Comparison of ENCODE assay signal across 45 mouse cellular contexts in genomic region chr15:82322195-82322594, GRCm38 (mm10). TPM values are rescaled to one million over a fixed set of nuclear protein-coding genes. Genes with fewer than 3 reads are reported as not detected.
"Had no signal": no experiment of that assay in that cellular context is flagged by ENCODE, and none has a peak within 500 bp of the region (broad histone marks: within the 10 kb centered on the region; RNA-seq: fewer than 3 reads in every experiment).

No protein-coding gene starts in this region.

- H3K27me3 ChIP-seq: heart, embryonic 13.5 days; heart, embryonic 15.5 days; hindbrain, embryonic 12.5 days; hindbrain, embryonic 13.5 days; hindbrain, embryonic 15.5 days; intestine, embryonic 15.5 days; kidney, embryonic 15.5 days had no signal

- DNase-seq: heart, postnatal 10 days; heart, postnatal 14 days; heart, postnatal 36 days; heart, postnatal 4 days; kidney, adult 11 months; kidney, adult 18-20 months; kidney, adult 2 months; kidney, adult 8-10 months; kidney, adult 9 months; kidney, postnatal 10 days; kidney, postnatal 14 days; kidney, postnatal 25 days; kidney, postnatal 36 days; kidney, postnatal 4 days; layer of hippocampus, adult 9-11 months; layer of hippocampus, postnatal 36 days had no signal

- H3K4me2 ChIP-seq: heart, embryonic 11.5 days; heart, embryonic 12.5 days; heart, embryonic 13.5 days; heart, embryonic 15.5 days; hindbrain, embryonic 12.5 days; hindbrain, embryonic 13.5 days; hindbrain, embryonic 14.5 days; hindbrain, embryonic 15.5 days; intestine, embryonic 15.5 days; kidney, embryonic 15.5 days had no signal

- ATAC-seq: hindbrain, embryonic 16.5 days; hindbrain, postnatal 0 days; inflammation-experienced regulatory T-cells, adult 6 months; intestine, embryonic 15.5 days; intestine, embryonic 16.5 days; intestine, postnatal 0 days had no signal

- H3K36me3 ChIP-seq: heart, embryonic 10.5 days; heart, embryonic 12.5 days; heart, embryonic 13.5 days; heart, embryonic 15.5 days; hindbrain, embryonic 10.5 days; hindbrain, embryonic 12.5 days; hindbrain, embryonic 13.5 days; hindbrain, embryonic 15.5 days; intestine, embryonic 15.5 days; kidney, embryonic 15.5 days had no signal

- H3K4me3 ChIP-seq: heart, embryonic 10.5 days; heart, embryonic 12.5 days; heart, embryonic 13.5 days; heart, embryonic 15.5 days; hindbrain, embryonic 10.5 days; hindbrain, embryonic 12.5 days; hindbrain, embryonic 13.5 days; hindbrain, embryonic 15.5 days; intestine, embryonic 15.5 days; kidney, embryonic 15.5 days; layer of hippocampus, adult 2 months; left cerebral cortex, adult 2 months had no signal

- H3K9ac ChIP-seq: heart, embryonic 12.5 days; heart, embryonic 13.5 days; heart, embryonic 15.5 days; hindbrain, embryonic 12.5 days; hindbrain, embryonic 13.5 days; hindbrain, embryonic 14.5 days; hindbrain, embryonic 15.5 days; intestine, embryonic 15.5 days; kidney, embryonic 15.5 days had no signal

- H3K4me1 ChIP-seq: heart, embryonic 10.5 days; heart, embryonic 12.5 days; heart, embryonic 13.5 days; heart, embryonic 15.5 days; hindbrain, embryonic 15.5 days had no signal

- H3K9me3 ChIP-seq: heart, embryonic 10.5 days; heart, embryonic 12.5 days; heart, embryonic 13.5 days; heart, embryonic 15.5 days; hindbrain, embryonic 10.5 days; hindbrain, embryonic 12.5 days; hindbrain, embryonic 13.5 days; hindbrain, embryonic 15.5 days; intestine, embryonic 15.5 days; kidney, embryonic 15.5 days had no signal

- H3K27ac ChIP-seq: heart, embryonic 10.5 days; heart, embryonic 13.5 days; heart, embryonic 15.5 days; hindbrain, embryonic 10.5 days; hindbrain, embryonic 12.5 days; hindbrain, embryonic 13.5 days; hindbrain, embryonic 14.5 days; hindbrain, embryonic 15.5 days; hindbrain, postnatal 0 days; intestine, embryonic 15.5 days; kidney, embryonic 15.5 days; kidney, postnatal 0 days; layer of hippocampus, adult 2 months; left cerebral cortex, adult 2 months had no signal

RNA-seq across cellular contexts. Expression of gene Wbp2nl, which starts 23.4 kb away (rescaled TPM):
- total RNA-seq: heart, postnatal 10 days; heart, postnatal 14 days; heart, postnatal 25 days; heart, postnatal 36 days; hematopoietic stem cell, adult 5-6 weeks; layer of hippocampus, adult 18-20 months; layer of hippocampus, adult 2 months; layer of hippocampus, adult 8-10 months; layer of hippocampus, postnatal 14 days; layer of hippocampus, postnatal 25 days; layer of hippocampus, postnatal 36 days; left cerebral cortex, adult 18-20 months; left cerebral cortex, adult 2 months had no signal
- polyA plus RNA-seq: heart, embryonic 14.5 days; heart, postnatal 0 days; hindbrain, embryonic 10.5 days; hindbrain, embryonic 12.5 days; inflammation-experienced regulatory T-cells, adult 6 months; intestine, postnatal 0 days; kidney, adult 2 months had no signal
